Mouse (Mus musculus) left cerebral cortex, postnatal 36 days (tissue): ENCODE results near the gene Wfdc2. TPM values are rescaled to one million over a fixed set of nuclear protein-coding genes. Genes with fewer than 3 reads are reported as not detected.
"Not testable (repeated sequence)": the region's sequence is repeated elsewhere in the genome, so short reads cannot be mapped to it uniquely, and the experiment has no call there.

Experiments
- DNase-seq, 2 experiments: peaks; one replicate each; pipeline ENCODE4 v3.0.0; 2021 to 2022; ENCODE audit warnings: low spot score in 2 of 2, mixed read lengths in 1 of 2
- intact Hi-C: fragments of 180-260 bp; cut with DNase I; formaldehyde crosslinking; loops from one replicate; pipeline ENCODE4 v1.15.1; 2025
- total RNA-seq, 2 experiments: library from RNA; stranded (reverse); gene quantifications; 2 replicates each; pipeline ENCODE4 v1.2.3; 2021

Wfdc2 gene
- total RNA-seq, 2 experiments from 2014 or later: not detected

DNA sequence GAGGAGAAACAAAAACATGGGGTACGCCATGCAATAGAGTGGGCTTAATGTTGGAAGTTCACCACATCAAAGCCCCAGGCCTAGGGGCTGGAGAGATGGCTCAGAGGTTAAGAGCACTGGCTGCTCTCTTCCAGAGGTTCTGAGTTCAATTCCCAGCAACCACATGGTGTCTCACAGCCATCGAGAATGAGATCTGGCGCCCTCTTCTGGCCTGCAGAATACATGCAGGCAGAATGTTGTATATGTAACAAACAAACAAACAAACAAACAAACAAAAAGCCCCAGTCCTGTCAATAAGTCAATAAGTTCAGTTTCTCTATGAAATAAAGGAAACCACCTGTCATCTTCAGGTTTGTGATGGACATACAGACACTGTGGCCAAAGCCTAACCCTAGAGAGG is 38.0 kb downstream of the Wfdc2 start:
- intact Hi-C loops: no loop called here

GRCm38 (mm10) chr2:164603482-164603881 is 41.3 kb downstream of the Wfdc2 start:
- intact Hi-C loops: no loop called here
- no peak for DNase-seq

More for the DNA sequence above, 38.0 kb downstream of the Wfdc2 start:
- no peak for DNase-seq

DNA sequence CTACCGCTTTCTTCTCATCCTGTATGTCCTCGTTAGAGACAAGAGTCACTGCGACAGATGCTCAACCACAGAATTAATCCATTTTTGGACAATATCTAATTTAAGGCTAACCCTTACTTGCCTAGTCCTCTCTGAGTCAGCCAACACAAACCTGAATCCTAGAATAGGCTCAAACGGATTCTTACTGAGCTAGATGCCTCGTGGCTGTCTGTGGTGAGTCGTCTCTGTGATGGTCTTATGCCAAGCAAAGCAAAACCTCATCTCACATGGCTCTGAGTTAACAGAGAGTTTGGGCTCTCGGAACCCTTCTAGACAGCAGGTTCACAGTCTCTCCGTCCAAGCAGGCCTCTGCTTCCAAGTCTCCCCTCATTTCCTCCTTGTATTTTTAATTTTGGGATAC is 42.2 kb downstream of the Wfdc2 start:
- DNase-seq: no peak
- intact Hi-C loops: no loop called here

DNA sequence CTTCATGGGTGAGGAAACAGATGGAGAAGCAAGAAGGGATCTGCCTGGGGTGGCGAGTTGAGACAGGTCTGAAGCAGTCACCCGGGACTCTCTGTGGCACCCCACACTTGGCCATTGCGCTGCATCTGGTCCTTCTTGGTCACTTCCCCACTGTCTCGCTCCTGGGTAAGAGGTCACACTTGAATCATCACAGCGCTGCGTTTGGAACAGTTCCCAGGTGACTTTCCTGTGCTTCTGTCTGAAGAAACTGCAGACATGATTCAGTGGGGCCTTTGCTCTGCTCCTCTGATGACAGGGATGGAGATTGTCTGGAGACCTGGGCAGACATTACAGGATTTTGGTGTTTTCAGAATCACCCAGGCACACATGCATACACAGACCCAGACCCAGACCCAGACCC is 46.6 kb downstream of the Wfdc2 start:
- no peak for DNase-seq
- intact Hi-C loops: no loop called here

DNA sequence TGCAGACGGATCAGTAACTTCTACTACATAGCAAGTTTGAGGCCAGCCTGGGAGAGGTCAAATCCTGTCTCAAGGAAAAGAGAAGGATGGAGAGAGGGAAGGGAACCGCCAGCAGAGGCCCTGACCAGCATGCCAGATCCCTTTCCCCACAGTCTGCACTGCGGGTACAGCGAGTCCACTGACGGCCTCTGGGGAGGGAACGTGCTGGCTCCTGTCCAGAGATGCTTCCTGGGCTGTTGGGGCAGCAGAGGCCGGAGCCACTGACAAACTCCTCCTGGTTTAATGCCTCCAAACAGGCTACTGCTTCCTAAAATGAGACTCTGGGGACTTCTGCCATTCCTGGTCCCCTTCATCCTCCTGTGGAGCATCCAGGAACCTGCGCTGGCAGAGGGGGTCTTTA is 51.3 kb downstream of the Wfdc2 start, which contains the start of the genes Wfdc6b and Wfdc8:
Wfdc6b (plus strand) TSS at position 52 of the 400 bp plus-strand sequence.
Wfdc8 (minus strand) TSS at position 156 of the 400 bp plus-strand sequence.
- intact Hi-C loops, DNase-seq: not testable (repeated sequence)

DNA sequence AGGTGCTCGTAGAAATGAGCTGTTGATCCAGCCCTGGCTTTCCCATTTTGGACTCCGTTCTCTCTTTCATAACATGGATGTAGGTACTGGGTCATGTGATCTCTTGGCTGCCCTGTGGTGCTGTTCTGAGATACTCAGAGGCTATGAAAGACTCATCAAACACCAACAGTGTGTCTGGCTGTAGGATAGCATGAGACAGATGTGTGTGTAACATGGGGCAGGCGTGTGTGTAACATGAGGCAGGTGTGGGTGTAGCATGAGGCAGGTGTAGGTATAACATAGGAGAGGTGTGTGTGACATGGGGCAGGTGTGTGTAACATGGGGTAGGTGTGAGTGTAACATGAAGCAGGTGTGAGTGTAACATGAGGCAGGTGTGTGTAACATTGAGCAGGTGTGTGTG is 53.2 kb downstream of the Wfdc2 start:
- intact Hi-C loops: no loop called here
- DNase-seq: no peak

Other genes with a start within 250 kb of the Wfdc2 start
- not detected for gene Svs6, start 245.7 kb upstream of the Wfdc2 start, total RNA-seq
- gene Svs5, start 229.7 kb upstream of the Wfdc2 start, total RNA-seq: not detected
- gene Slpi, start 173.3 kb upstream of the Wfdc2 start, total RNA-seq: 1 to 10 TPM; 1.0 to 1.5 TPM
- under 1 TPM; 0.30 to 0.34 TPM for gene Rbpjl, start 159.3 kb upstream of the Wfdc2 start, total RNA-seq
- 10 to 100 TPM; 11.4 to 13.0 TPM for gene Matn4, start 157.3 kb upstream of the Wfdc2 start, total RNA-seq
- gene Sdc4, start 118.5 kb upstream of the Wfdc2 start, total RNA-seq: 10 to 100 TPM; 98.5 TPM
- 10 to 100 TPM; 34.7 to 40.4 TPM for gene Sys1, start 105.4 kb upstream of the Wfdc2 start, total RNA-seq
- gene Gm20458, start 101.4 kb upstream of the Wfdc2 start, total RNA-seq: 10 to 100 TPM in 1 of 2 experiments, 1 to 10 TPM in 1; 8.1 to 14.9 TPM
- gene Trp53tg5, start 88.7 kb upstream of the Wfdc2 start, total RNA-seq: not detected
- 100 to 1,000 TPM; 112 to 126 TPM for gene Dbndd2, start 76.3 kb upstream of the Wfdc2 start, total RNA-seq
- 10 to 100 TPM; 88.7 to 98.5 TPM for gene Pigt, start 64.9 kb upstream of the Wfdc2 start, total RNA-seq
- gene Spint3, start 11.0 kb downstream of the Wfdc2 start, total RNA-seq: not detected
- not detected for gene Wfdc6a, start 23.0 kb downstream of the Wfdc2 start, total RNA-seq
- gene Eppin, start 31.2 kb downstream of the Wfdc2 start, total RNA-seq: not detected
- gene Wfdc6b, start 51.1 kb downstream of the Wfdc2 start, total RNA-seq: not detected
- not detected for gene Wfdc8, start 51.2 kb downstream of the Wfdc2 start, total RNA-seq
- gene Wfdc16, start 76.4 kb downstream of the Wfdc2 start, total RNA-seq: not detected
- not detected for gene Wfdc10, start 93.6 kb downstream of the Wfdc2 start, total RNA-seq
- not detected for gene Wfdc9, start 94.2 kb downstream of the Wfdc2 start, total RNA-seq
- not detected for gene Wfdc11, start 111.7 kb downstream of the Wfdc2 start, total RNA-seq
- gene Wfdc13, start 122.7 kb downstream of the Wfdc2 start, total RNA-seq: not detected
- not detected for gene Spint4, start 136.1 kb downstream of the Wfdc2 start, total RNA-seq
- gene Spint5, start 152.9 kb downstream of the Wfdc2 start, total RNA-seq: not detected
- gene Wfdc3, start 183.5 kb downstream of the Wfdc2 start, total RNA-seq: 1 to 10 TPM; 1.2 to 2.4 TPM
- 10 to 100 TPM; 33.5 to 37.8 TPM for gene Dnttip1, start 183.6 kb downstream of the Wfdc2 start, total RNA-seq
- 1 to 10 TPM in 1 of 2 experiments, under 1 TPM in 1; 0.57 to 1.3 TPM for gene Ube2c, start 207.5 kb downstream of the Wfdc2 start, total RNA-seq
- under 1 TPM in 1 of 2 experiments, not detected in 1; 0.96 TPM for gene Tnnc2, start 217.6 kb downstream of the Wfdc2 start, total RNA-seq
- gene Snx21, start 223.4 kb downstream of the Wfdc2 start, total RNA-seq: 10 to 100 TPM; 54.9 to 59.5 TPM
- gene Acot8, start 242.5 kb downstream of the Wfdc2 start, total RNA-seq: 10 to 100 TPM; 25.5 to 27.6 TPM
- 1 to 10 TPM; 8.2 to 8.3 TPM for gene Zswim3, start 242.7 kb downstream of the Wfdc2 start, total RNA-seq